In genomic region chr4:104452587-104452986, GRCm38 (mm10) we compare ENCODE assay signal across 13 mouse cellular contexts.
DNase-seq lines count a peak whose midpoint lies in the region; ATAC-seq and TF ChIP-seq lines count a peak whose summit lies in the region.
"Had no signal": no experiment of that assay in that cellular context is flagged by ENCODE, and none has a peak within 500 bp of the region (broad histone marks: within the 10 kb centered on the region; RNA-seq: fewer than 3 reads in every experiment).

No protein-coding gene starts in this region.

- no peak; the same call in 1 of the 2 replicates for TF ChIP-seq CTCF in left cerebral cortex, adult 2 months (IDR thresholded peaks at IDR 0.05)

- DNase-seq in left cerebral cortex, adult 2 months (ENCODE audit: extremely low spot score in 1 of 2, low spot score in 2 of 2): peak; percentile 31 to 62
- DNase-seq in ovary, adult 18-20 months (ENCODE audit: low spot score): no peak
- DNase-seq in urinary bladder, postnatal 25 days (ENCODE audit: low spot score): no peak
- DNase-seq: adrenal gland, postnatal 14 days; kidney, postnatal 25 days had no signal

- intact Hi-C loops in left cerebral cortex, adult 2 months (cut with DNase I): loop anchor here (2.0 to 10.0 kb wide), 2 partner anchors 84 to 202 kb away; no protein-coding TSS in a partner anchor

- H3K27ac ChIP-seq in midbrain, embryonic 15.5 days: peak overlapping the region; percentile 30; the same call in 1 of the 2 replicates
- no peak overlapping the region for H3K27ac ChIP-seq in midbrain, embryonic 13.5 days
- peak overlapping the region; percentile 73 for H3K27ac ChIP-seq in left cerebral cortex, adult 2 months
- H3K27ac ChIP-seq in kidney, embryonic 14.5 days (ENCODE audit: low read depth, low read length): no peak overlapping the region
- H3K27ac ChIP-seq: embryonic facial prominence, embryonic 13.5 days; heart, embryonic 15.5 days; neural tube, embryonic 15.5 days; stomach, embryonic 15.5 days had no signal

- H3K4me2 ChIP-seq in midbrain, embryonic 15.5 days: no peak overlapping the region
- H3K4me2 ChIP-seq in midbrain, embryonic 13.5 days (replicated peaks): no peak overlapping the region
- H3K4me2 ChIP-seq in kidney, embryonic 14.5 days (replicated peaks; ENCODE audit: low read depth, low read length): no peak overlapping the region
- H3K4me2 ChIP-seq: embryonic facial prominence, embryonic 13.5 days; heart, embryonic 15.5 days; neural tube, embryonic 15.5 days; stomach, embryonic 15.5 days had no signal

- no peaks in the 10 kb centered on the region for H3K27me3 ChIP-seq in midbrain, embryonic 15.5 days (replicated peaks)
- H3K27me3 ChIP-seq in midbrain, embryonic 13.5 days: no peaks in the 10 kb centered on the region
- no peaks in the 10 kb centered on the region for H3K27me3 ChIP-seq in kidney, embryonic 14.5 days (ENCODE audit: control insufficient read depth, insufficient read depth, low read length)
- H3K27me3 ChIP-seq: embryonic facial prominence, embryonic 13.5 days; heart, embryonic 15.5 days; neural tube, embryonic 15.5 days; stomach, embryonic 15.5 days had no signal

- H3K9ac ChIP-seq in midbrain, embryonic 15.5 days: no peak overlapping the region
- no peak overlapping the region for H3K9ac ChIP-seq in midbrain, embryonic 13.5 days (replicated peaks)
- H3K9ac ChIP-seq in kidney, embryonic 14.5 days (ENCODE audit: low read depth, low read length): no peak overlapping the region
- H3K9ac ChIP-seq: embryonic facial prominence, embryonic 13.5 days; heart, embryonic 15.5 days; neural tube, embryonic 15.5 days; stomach, embryonic 15.5 days had no signal

- no peak overlapping the region for H3K4me3 ChIP-seq in midbrain, embryonic 15.5 days
- no peak overlapping the region for H3K4me3 ChIP-seq in midbrain, embryonic 13.5 days (replicated peaks)
- H3K4me3 ChIP-seq in left cerebral cortex, adult 2 months: no peak overlapping the region
- H3K4me3 ChIP-seq in kidney, embryonic 14.5 days (ENCODE audit: low read length): no peak overlapping the region
- H3K4me3 ChIP-seq: embryonic facial prominence, embryonic 13.5 days; heart, embryonic 15.5 days; neural tube, embryonic 15.5 days; stomach, embryonic 15.5 days had no signal

- no peaks in the 10 kb centered on the region for H3K36me3 ChIP-seq in midbrain, embryonic 15.5 days (replicated peaks)
- H3K36me3 ChIP-seq in midbrain, embryonic 13.5 days: no peaks in the 10 kb centered on the region
- H3K36me3 ChIP-seq in kidney, embryonic 14.5 days (ENCODE audit: control insufficient read depth, insufficient read depth, low read length): no peaks in the 10 kb centered on the region
- H3K36me3 ChIP-seq: embryonic facial prominence, embryonic 13.5 days; heart, embryonic 15.5 days; neural tube, embryonic 15.5 days; stomach, embryonic 15.5 days had no signal

- no peaks in the 10 kb centered on the region for H3K9me3 ChIP-seq in midbrain, embryonic 15.5 days
- no peaks in the 10 kb centered on the region for H3K9me3 ChIP-seq in midbrain, embryonic 13.5 days
- H3K9me3 ChIP-seq in kidney, embryonic 14.5 days (ENCODE audit: control insufficient read depth, low read length): no peaks in the 10 kb centered on the region
- H3K9me3 ChIP-seq: embryonic facial prominence, embryonic 13.5 days; heart, embryonic 15.5 days; neural tube, embryonic 15.5 days; stomach, embryonic 15.5 days had no signal

- 51% methylated on average over 7 of the region's 7 CpGs for WGBS in midbrain, embryonic 15.5 days
- WGBS in midbrain, embryonic 13.5 days: 57% methylated on average over 7 of the region's 7 CpGs
- 55% methylated on average over 7 of the region's 7 CpGs for WGBS in kidney, embryonic 14.5 days

- H3K4me1 ChIP-seq in midbrain, embryonic 15.5 days: peaks cover 26% of the 10 kb centered on the region
- H3K4me1 ChIP-seq in midbrain, embryonic 13.5 days (replicated peaks): peaks cover 41% of the 10 kb centered on the region
- no peaks in the 10 kb centered on the region for H3K4me1 ChIP-seq in kidney, embryonic 14.5 days (ENCODE audit: control insufficient read depth, insufficient read depth, low read length)
- H3K4me1 ChIP-seq: embryonic facial prominence, embryonic 13.5 days; stomach, embryonic 15.5 days had no signal

- ATAC-seq in midbrain, embryonic 15.5 days (replicated peaks): no peak
- ATAC-seq in midbrain, embryonic 13.5 days: no peak
- ATAC-seq in frontal cortex, adult (ENCODE audit: low TSS enrichment): peak; percentile 86
- no peak for ATAC-seq in kidney, embryonic 14.5 days (ENCODE audit: low FRiP score, low TSS enrichment)

Comparison
In these comparisons a context has a peak if more than half of its experiments do, and no peak if none do; other contexts are left out.
1. H3K27ac ChIP-seq: peak in midbrain, embryonic 15.5 days (single experiment) and left cerebral cortex, adult 2 months (single experiment); none in midbrain, embryonic 13.5 days (single experiment) and kidney, embryonic 14.5 days (single experiment).
2. DNase-seq: peak in left cerebral cortex, adult 2 months (2 of 2); none in ovary, adult 18-20 months (single experiment) and urinary bladder, postnatal 25 days (single experiment).